Mouse (Mus musculus) cerebellum, adult 2 months (tissue): ENCODE results near the gene Otud7a. TPM values are rescaled to one million over a fixed set of nuclear protein-coding genes. Genes with fewer than 3 reads are reported as not detected.

Experiments used
- DNase-seq, 2 experiments: peaks; one replicate each; pipeline ENCODE4 v3.0.0; 2021
- H3K27ac ChIP-seq: fragments of 200-500 bp; 2 replicates; pipeline ENCODE4 v1.5.1; 2012; ENCODE audit warnings: low read length, control low read depth, inconsistent platforms; ENCODE audit not compliant: insufficient read depth
- H3K27me3 ChIP-seq: fragments of 200-500 bp; 2 replicates; pipeline ENCODE4 v1.6.1; 2012; ENCODE audit warnings: inconsistent platforms, mild to moderate bottlenecking, low read length, moderate library complexity; ENCODE audit not compliant: control insufficient read depth, insufficient read depth
- H3K4me1 ChIP-seq: fragments of 200-500 bp; 2 replicates; pipeline ENCODE4 v1.6.1; 2011; ENCODE audit warnings: low read length; ENCODE audit not compliant: control insufficient read depth, insufficient read depth
- H3K4me3 ChIP-seq: fragments of 200-500 bp; replicated peaks from 2 replicates; pipeline ENCODE3; 2011; ENCODE audit warnings: mild to moderate bottlenecking, low read depth, low read length, control low read depth; ENCODE audit not compliant: insufficient read depth
- CTCF ChIP-seq: fragments of 200-500 bp; IDR thresholded peaks from 2 replicates; pipeline ENCODE4 v1.5.1; 2011; ENCODE audit warnings: low read depth, mild to moderate bottlenecking, control low read depth, low read length, moderate library complexity, borderline replicate concordance; ENCODE audit not compliant: insufficient read depth
- POLR2A ChIP-seq: fragments of 200-500 bp; IDR thresholded peaks from 2 replicates; pipeline ENCODE4 v1.6.1; 2011; ENCODE audit warnings: low read length, control low read depth, borderline replicate concordance; ENCODE audit not compliant: insufficient read depth
- WGBS: fragments of 180-500 bp; shearing (Covaris S2); methylation state at CpG from one replicate; pipeline ENCODE4 v1.1.7; 2018; 5-methylcytosine and 5-hydroxymethylcytosine counted together
- polyA plus RNA-seq: library from polyadenylated mRNA; depleted of rRNA; stranded (reverse); fragments of >200 nt; gene quantifications from 2 replicates; pipeline ENCODE4 v1.2.3, GENCODE M21; 2012

The Otud7a gene
- polyA plus RNA-seq, 1 experiment: 63.6 TPM

- H3K27me3 ChIP-seq: no peaks in the 10 kb centered on the region
- no peak overlapping the region for H3K27ac ChIP-seq
- DNase-seq: peak in 1 of 2 experiments; percentile 68
- TF ChIP-seq POLR2A: no peak
- no peak for TF ChIP-seq CTCF
- WGBS: 35% methylated on average over 1 of the region's 1 CpGs
- peaks cover 37% of the 10 kb centered on the region for H3K4me1 ChIP-seq
- no peak overlapping the region for H3K4me3 ChIP-seq
Measured at GRCm38 (mm10) chr7:63559679-63560078, 115.1 kb downstream of the Otud7a start.

- H3K27ac ChIP-seq: peak overlapping the region; percentile 51; the same call in 1 of the 2 replicates
- H3K4me1 ChIP-seq: peaks cover 15% of the 10 kb centered on the region
- TF ChIP-seq CTCF: no peak
- no peak for TF ChIP-seq POLR2A
- no peak for DNase-seq
- WGBS: 90% methylated on average over 2 of the region's 2 CpGs
- H3K27me3 ChIP-seq: no peaks in the 10 kb centered on the region
- H3K4me3 ChIP-seq: no peak overlapping the region
Measured at GRCm38 (mm10) chr7:63583310-63583709, 138.8 kb downstream of the Otud7a start.

- peak; percentile 86 for TF ChIP-seq CTCF
- TF ChIP-seq POLR2A: no peak
- Histone ChIP-seq H3K27ac (no peak overlapping the region), H3K27me3 (no peaks in the 10 kb centered on the region), H3K4me3 (no peak overlapping the region), H3K4me1 (peaks cover 26% of the 10 kb centered on the region)
- DNase-seq: peak; percentile 81 to 84
- WGBS: 49% methylated on average over 2 of the region's 2 CpGs
Measured at GRCm38 (mm10) chr7:63586184-63586870, 141.8 kb downstream of the Otud7a start.

- no peaks in the 10 kb centered on the region for H3K27me3 ChIP-seq
- DNase-seq: no peak
- no peak overlapping the region for H3K27ac ChIP-seq
- H3K4me3 ChIP-seq: no peak overlapping the region
- TF ChIP-seq CTCF: peak; percentile 53; the same call in 1 of the 2 replicates
- TF ChIP-seq POLR2A: no peak
- WGBS: 52% methylated on average over 2 of the region's 2 CpGs
- H3K4me1 ChIP-seq: peaks cover 23% of the 10 kb centered on the region
Measured at GRCm38 (mm10) chr7:63590305-63590704, 145.8 kb downstream of the Otud7a start.

GRCm38 (mm10) chr7:63591322-63591721, 146.8 kb downstream of the Otud7a start:
- Histone ChIP-seq H3K27ac (no peak overlapping the region), H3K4me3 (no peak overlapping the region), H3K27me3 (no peaks in the 10 kb centered on the region), H3K4me1 (peaks cover 20% of the 10 kb centered on the region)
- 31% methylated on average over 4 of the region's 4 CpGs for WGBS
- no peak for DNase-seq
- no peak for TF ChIP-seq POLR2A
- no peak for TF ChIP-seq CTCF

GRCm38 (mm10) chr7:63592061-63592460, 147.5 kb downstream of the Otud7a start:
- WGBS: 19% methylated on average over 3 of the region's 3 CpGs

GRCm38 (mm10) chr7:63604827-63605226, 160.3 kb downstream of the Otud7a start:
- Histone ChIP-seq H3K27ac (peak overlapping the region; percentile 4; the same call in 1 of the 2 replicates), H3K4me1 (peaks cover 5% of the 10 kb centered on the region), H3K27me3 (no peaks in the 10 kb centered on the region), H3K4me3 (no peak overlapping the region)
- 80% methylated on average over 1 of the region's 1 CpGs for WGBS
- DNase-seq: no peak
- no peak for TF ChIP-seq POLR2A
- TF ChIP-seq CTCF: no peak

More at GRCm38 (mm10) chr7:63592061-63592460, 147.5 kb downstream of the Otud7a start:
- H3K27me3 ChIP-seq: no peaks in the 10 kb centered on the region
- peak in 1 of 2 experiments; percentile 58 for DNase-seq
- H3K4me3 ChIP-seq: no peak overlapping the region
- H3K27ac ChIP-seq: no peak overlapping the region
- H3K4me1 ChIP-seq: peaks cover 16% of the 10 kb centered on the region
- no peak for TF ChIP-seq POLR2A
- TF ChIP-seq CTCF: no peak

- Histone ChIP-seq H3K4me1 (no peaks in the 10 kb centered on the region), H3K27ac (no peak overlapping the region), H3K4me3 (no peak overlapping the region), H3K27me3 (no peaks in the 10 kb centered on the region)
- 64% methylated on average over 3 of the region's 3 CpGs for WGBS
- TF ChIP-seq CTCF (no peak), POLR2A (no peak)
- no peak for DNase-seq
Measured at GRCm38 (mm10) chr7:63617018-63617417, 172.5 kb downstream of the Otud7a start.
